Mouse (Mus musculus): ENCODE results near the gene Dysf. TPM values are rescaled to one million over a fixed set of nuclear protein-coding genes. Genes with fewer than 3 reads are reported as not detected.

Gene Dysf
- polyA plus RNA-seq, 1 experiment = 7.8 TPM

DNA sequence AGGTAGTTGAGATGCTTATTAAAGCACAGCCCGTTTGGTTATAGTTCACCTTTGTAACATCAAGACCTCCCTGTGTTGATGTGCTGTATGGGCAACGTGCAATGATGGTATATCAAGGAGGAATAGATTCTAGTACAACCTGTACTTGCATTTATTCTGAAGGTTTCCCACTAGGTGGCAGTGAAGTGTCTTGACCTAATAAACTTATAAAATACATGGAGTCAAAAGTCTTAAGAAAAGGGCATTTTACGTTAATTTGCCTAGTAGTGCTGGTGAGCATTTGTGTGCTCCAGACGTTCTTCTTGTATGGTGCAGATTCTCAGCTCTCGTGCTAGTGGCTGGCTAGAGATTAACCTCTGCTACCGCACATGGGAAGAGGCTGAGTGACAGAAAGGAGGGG, 140.1 kb downstream of the Dysf start:
- Histone ChIP-seq H3K27me3 (ENCODE audit: control insufficient read depth, insufficient read depth, low read length) (no peaks in the 10 kb centered on the region), H3K4me3 (ENCODE audit: extremely low read depth, insufficient read depth, insufficient read length) (no peak overlapping the region), H3K36me3 (ENCODE audit: control insufficient read depth, insufficient read depth, low read length) (no peaks in the 10 kb centered on the region), H3K4me1 (ENCODE audit: control insufficient read depth, insufficient read depth, insufficient read length) (no peaks in the 10 kb centered on the region), H3K27ac (ENCODE audit: insufficient read depth, low read length) (no peak overlapping the region)
- 55% methylated on average over 6 of the region's 6 CpGs for WGBS
- TF ChIP-seq CTCF (IDR thresholded peaks at IDR 0.05; ENCODE audit: extremely low read depth, insufficient read depth, insufficient read length, insufficient replicate concordance) (no peak), POLR2A (IDR thresholded peaks at IDR 0.05; ENCODE audit: low read depth, low read length) (no peak)
- no peak for DNase-seq (ENCODE audit: low read depth in 1 of 2, low spot score in 2 of 2)

DNA sequence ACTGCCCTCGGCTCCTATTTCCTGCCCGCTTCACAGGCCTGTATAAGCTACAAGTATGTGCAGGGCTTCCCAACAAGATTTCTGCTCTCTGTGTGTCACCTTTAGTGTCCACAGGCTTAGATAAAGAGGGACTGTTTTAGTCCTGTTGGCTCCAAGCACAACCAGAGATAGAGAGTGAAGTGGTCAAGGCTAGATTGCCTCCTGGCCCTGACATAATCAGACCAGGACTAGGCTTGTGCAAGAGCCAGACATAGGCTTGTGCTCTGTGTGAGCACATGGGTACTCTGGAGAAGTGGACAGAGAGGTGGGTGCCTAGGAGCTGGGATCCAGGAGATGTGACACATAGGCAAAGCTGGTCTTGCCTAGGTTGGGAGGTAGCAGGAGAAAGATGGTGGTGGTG, 146.1 kb downstream of the Dysf start:
- Histone ChIP-seq H3K4me1 (ENCODE audit: control insufficient read depth, insufficient read depth, insufficient read length) (no peaks in the 10 kb centered on the region), H3K36me3 (ENCODE audit: control insufficient read depth, insufficient read depth, low read length) (no peaks in the 10 kb centered on the region), H3K27me3 (ENCODE audit: control insufficient read depth, insufficient read depth, low read length) (no peaks in the 10 kb centered on the region), H3K4me3 (ENCODE audit: extremely low read depth, insufficient read depth, insufficient read length) (no peak overlapping the region), H3K27ac (ENCODE audit: insufficient read depth, low read length) (no peak overlapping the region)
- no peak for TF ChIP-seq POLR2A (IDR thresholded peaks at IDR 0.05; ENCODE audit: low read depth, low read length)
- no peak for TF ChIP-seq CTCF (IDR thresholded peaks at IDR 0.05; ENCODE audit: extremely low read depth, insufficient read depth, insufficient read length, insufficient replicate concordance)
- no peak for DNase-seq (ENCODE audit: low read depth in 1 of 2, low spot score in 2 of 2)
- WGBS = 87% methylated on average over 2 of the region's 2 CpGs

GRCm38 (mm10) chr6:84155765-84156164, 147.4 kb downstream of the Dysf start:
- no peak overlapping the region for H3K27ac ChIP-seq (ENCODE audit: insufficient read depth, low read length)
- WGBS = 45% methylated on average over 3 of the region's 3 CpGs

GRCm38 (mm10) chr6:84156481-84157025, 148.2 kb downstream of the Dysf start:
- WGBS = 94% methylated on average over 4 of the region's 4 CpGs
- Histone ChIP-seq H3K4me3 (ENCODE audit: extremely low read depth, insufficient read depth, insufficient read length) (no peak overlapping the region), H3K36me3 (ENCODE audit: control insufficient read depth, insufficient read depth, low read length) (no peaks in the 10 kb centered on the region), H3K4me1 (ENCODE audit: control insufficient read depth, insufficient read depth, insufficient read length) (no peaks in the 10 kb centered on the region), H3K27me3 (ENCODE audit: control insufficient read depth, insufficient read depth, low read length) (no peaks in the 10 kb centered on the region), H3K27ac (ENCODE audit: insufficient read depth, low read length) (no peak overlapping the region)
- DNase-seq (ENCODE audit: low read depth in 1 of 2, low spot score in 2 of 2) = no peak
- TF ChIP-seq POLR2A (IDR thresholded peaks at IDR 0.05; ENCODE audit: low read depth, low read length) (no peak), CTCF (IDR thresholded peaks at IDR 0.05; ENCODE audit: extremely low read depth, insufficient read depth, insufficient read length, insufficient replicate concordance) (no peak)

More at GRCm38 (mm10) chr6:84155765-84156164, 147.4 kb downstream of the Dysf start:
- no peak for DNase-seq (ENCODE audit: low read depth in 1 of 2, low spot score in 2 of 2)
- Histone ChIP-seq H3K4me3 (ENCODE audit: extremely low read depth, insufficient read depth, insufficient read length) (no peak overlapping the region), H3K27me3 (ENCODE audit: control insufficient read depth, insufficient read depth, low read length) (no peaks in the 10 kb centered on the region), H3K36me3 (ENCODE audit: control insufficient read depth, insufficient read depth, low read length) (no peaks in the 10 kb centered on the region), H3K4me1 (ENCODE audit: control insufficient read depth, insufficient read depth, insufficient read length) (no peaks in the 10 kb centered on the region)
- TF ChIP-seq POLR2A (IDR thresholded peaks at IDR 0.05; ENCODE audit: low read depth, low read length) (no peak), CTCF (IDR thresholded peaks at IDR 0.05; ENCODE audit: extremely low read depth, insufficient read depth, insufficient read length, insufficient replicate concordance) (no peak)

GRCm38 (mm10) chr6:84159046-84159445, 150.7 kb downstream of the Dysf start:
- Histone ChIP-seq H3K27ac (ENCODE audit: insufficient read depth, low read length) (no peak overlapping the region), H3K4me1 (ENCODE audit: control insufficient read depth, insufficient read depth, insufficient read length) (no peaks in the 10 kb centered on the region), H3K27me3 (ENCODE audit: control insufficient read depth, insufficient read depth, low read length) (no peaks in the 10 kb centered on the region), H3K4me3 (ENCODE audit: extremely low read depth, insufficient read depth, insufficient read length) (no peak overlapping the region), H3K36me3 (ENCODE audit: control insufficient read depth, insufficient read depth, low read length) (no peaks in the 10 kb centered on the region)
- 92% methylated on average over 4 of the region's 4 CpGs for WGBS
- TF ChIP-seq POLR2A (IDR thresholded peaks at IDR 0.05; ENCODE audit: low read depth, low read length) = no peak
- no peak for TF ChIP-seq CTCF (IDR thresholded peaks at IDR 0.05; ENCODE audit: extremely low read depth, insufficient read depth, insufficient read length, insufficient replicate concordance)
- DNase-seq (ENCODE audit: low read depth in 1 of 2, low spot score in 2 of 2) = no peak

- Histone ChIP-seq H3K4me1 (ENCODE audit: control insufficient read depth, insufficient read depth, insufficient read length) (no peaks in the 10 kb centered on the region), H3K27ac (ENCODE audit: insufficient read depth, low read length) (no peak overlapping the region), H3K27me3 (ENCODE audit: control insufficient read depth, insufficient read depth, low read length) (no peaks in the 10 kb centered on the region), H3K36me3 (ENCODE audit: control insufficient read depth, insufficient read depth, low read length) (no peaks in the 10 kb centered on the region), H3K4me3 (ENCODE audit: extremely low read depth, insufficient read depth, insufficient read length) (no peak overlapping the region)
- DNase-seq (ENCODE audit: low read depth in 1 of 2, low spot score in 2 of 2) = no peak
- 86% methylated on average over 14 of the region's 14 CpGs for WGBS
- TF ChIP-seq POLR2A (IDR thresholded peaks at IDR 0.05; ENCODE audit: low read depth, low read length) (no peak), CTCF (IDR thresholded peaks at IDR 0.05; ENCODE audit: extremely low read depth, insufficient read depth, insufficient read length, insufficient replicate concordance) (no peak)
Measured at GRCm38 (mm10) chr6:84167612-84168011, 159.2 kb downstream of the Dysf start.

DNA sequence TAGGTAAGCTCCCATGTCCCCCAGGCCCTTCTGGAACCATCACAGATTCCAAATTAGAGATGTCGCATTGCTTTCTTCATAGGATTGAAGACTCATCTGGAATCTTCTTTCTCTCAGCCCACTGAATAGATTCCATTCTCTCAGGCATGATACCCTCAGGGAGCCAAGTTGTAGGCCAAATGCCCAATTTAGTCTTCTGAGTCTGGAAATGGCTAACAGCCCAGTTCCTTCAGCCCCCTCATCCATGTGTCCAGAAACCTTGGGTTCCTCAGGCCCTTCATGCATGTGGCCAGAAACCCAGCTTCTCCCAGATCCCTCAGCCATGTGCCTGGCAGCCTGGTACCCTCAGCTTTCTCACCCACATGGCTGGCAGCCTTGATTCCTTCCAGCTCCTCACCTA, 160.2 kb downstream of the Dysf start:
- Histone ChIP-seq H3K36me3 (ENCODE audit: control insufficient read depth, insufficient read depth, low read length) (no peaks in the 10 kb centered on the region), H3K4me3 (ENCODE audit: extremely low read depth, insufficient read depth, insufficient read length) (no peak overlapping the region), H3K27ac (ENCODE audit: insufficient read depth, low read length) (no peak overlapping the region), H3K27me3 (ENCODE audit: control insufficient read depth, insufficient read depth, low read length) (no peaks in the 10 kb centered on the region), H3K4me1 (ENCODE audit: control insufficient read depth, insufficient read depth, insufficient read length) (no peaks in the 10 kb centered on the region)
- TF ChIP-seq CTCF (IDR thresholded peaks at IDR 0.05; ENCODE audit: extremely low read depth, insufficient read depth, insufficient read length, insufficient replicate concordance) (no peak), POLR2A (IDR thresholded peaks at IDR 0.05; ENCODE audit: low read depth, low read length) (no peak)
- 98% methylated on average over 1 of the region's 1 CpGs for WGBS
- no peak for DNase-seq (ENCODE audit: low read depth in 1 of 2, low spot score in 2 of 2)
